Mouse (Mus musculus) olfactory bulb, adult 2 months (tissue): ENCODE data around the gene C1qtnf12. TPM values are rescaled to one million over a fixed set of nuclear protein-coding genes. Genes with fewer than 3 reads are reported as not detected.

Experiments used
- H3K27ac ChIP-seq: fragments of 200-500 bp; 2 replicates; pipeline ENCODE4 v1.5.1; 2012; ENCODE audit warnings: low read depth, low read length; ENCODE audit not compliant: insufficient read depth
- H3K4me1 ChIP-seq: fragments of 200-500 bp; 2 replicates; pipeline ENCODE4 v1.6.1; 2012; ENCODE audit warnings: low read length; ENCODE audit not compliant: control insufficient read depth, insufficient read depth
- H3K4me3 ChIP-seq: fragments of 200-500 bp; 2 replicates; pipeline ENCODE4 v1.5.1; 2012; ENCODE audit warnings: mild to moderate bottlenecking, low read depth, low read length, moderate library complexity; ENCODE audit not compliant: insufficient read depth
- CTCF ChIP-seq: fragments of 200-500 bp; IDR thresholded peaks from 2 replicates; pipeline ENCODE4 v1.5.1; 2012; ENCODE audit warnings: low read depth, mild to moderate bottlenecking, low read length, moderate library complexity; ENCODE audit not compliant: insufficient read depth
- POLR2A ChIP-seq: fragments of 200-500 bp; IDR thresholded peaks from 2 replicates; pipeline ENCODE4 v1.6.1; 2012; ENCODE audit warnings: mild to moderate bottlenecking, low read depth, low read length, moderate library complexity; ENCODE audit not compliant: insufficient read depth
- WGBS: fragments of 180-500 bp; shearing (Covaris S2); methylation state at CpG from one replicate; pipeline ENCODE4 v1.1.7; 2018; 5-methylcytosine and 5-hydroxymethylcytosine counted together
- polyA plus RNA-seq: library from polyadenylated mRNA; stranded (reverse); fragments of >200 nt; gene quantifications from 2 replicates; pipeline ENCODE4 v1.2.4, GENCODE M21; 2012; ENCODE audit warnings: low replicate concordance; ENCODE audit not compliant: missing spikeins, insufficient read depth, insufficient read length

C1qtnf12 gene
- polyA plus RNA-seq, 1 experiment = not detected

DNA sequence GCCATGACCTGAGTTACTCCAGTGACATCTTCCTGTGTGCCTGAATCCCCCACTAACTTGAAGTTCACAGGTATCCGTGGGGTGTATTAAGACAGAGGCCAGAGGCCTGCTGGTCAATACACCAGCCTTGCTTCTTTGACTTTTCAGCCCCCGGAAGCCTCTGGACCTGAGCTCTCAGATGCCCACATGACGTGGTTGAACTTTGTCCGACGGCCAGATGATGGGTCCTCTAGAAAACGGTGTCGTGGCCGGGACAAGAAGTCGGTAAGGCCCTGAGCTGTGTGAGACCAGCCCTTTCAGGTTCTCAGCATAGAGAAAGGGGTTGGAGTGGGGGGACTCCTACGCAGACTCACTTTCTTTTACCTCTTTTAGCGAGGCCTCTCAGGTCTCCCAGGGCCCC, 2.3 kb downstream of the C1qtnf12 start:
- no peak overlapping the region for H3K27ac ChIP-seq
- 94% methylated on average over 11 of the region's 11 CpGs for WGBS
- TF ChIP-seq POLR2A (no peak), CTCF (no peak)
- H3K4me3 ChIP-seq = no peak overlapping the region
- peaks cover 10% of the 10 kb centered on the region for H3K4me1 ChIP-seq

DNA sequence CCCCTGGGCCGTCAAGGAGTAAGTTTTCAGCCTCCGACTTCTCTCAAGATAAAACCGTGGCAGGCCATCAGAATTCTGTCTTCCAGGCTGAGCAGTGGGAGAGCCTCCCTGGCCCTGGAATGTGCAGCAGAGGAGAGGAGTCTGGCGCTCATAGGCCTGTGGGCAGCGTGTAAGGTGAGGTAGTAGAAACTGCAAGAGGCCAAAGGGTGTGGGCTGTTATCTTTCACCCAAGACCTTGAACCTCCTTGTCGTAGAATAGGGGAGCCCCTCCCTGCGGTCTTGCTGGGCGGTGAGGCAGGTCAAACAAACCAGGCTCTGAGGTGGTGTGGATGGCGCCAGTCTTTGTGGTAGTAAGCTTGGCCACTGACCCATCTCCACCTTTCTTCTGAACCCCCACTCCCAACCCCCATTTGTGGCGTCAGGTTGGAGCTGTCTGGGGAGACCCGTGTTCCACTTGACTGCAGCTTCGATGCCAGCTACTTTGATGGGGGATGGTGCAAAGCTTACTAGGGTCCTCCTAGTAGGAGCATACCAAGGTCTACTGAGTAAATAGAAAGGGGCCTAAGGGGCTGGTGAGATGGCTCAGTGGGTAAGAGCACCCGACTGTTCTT, 7.0 kb downstream of the C1qtnf12 start:
- TF ChIP-seq POLR2A = no peak
- no peak for TF ChIP-seq CTCF
- Histone ChIP-seq H3K4me3 (no peak overlapping the region), H3K27ac (no peak overlapping the region), H3K4me1 (no peaks in the 10 kb centered on the region)
- whole genome bisulfite sequencing = 90% methylated on average over 13 of the region's 13 CpGs

DNA sequence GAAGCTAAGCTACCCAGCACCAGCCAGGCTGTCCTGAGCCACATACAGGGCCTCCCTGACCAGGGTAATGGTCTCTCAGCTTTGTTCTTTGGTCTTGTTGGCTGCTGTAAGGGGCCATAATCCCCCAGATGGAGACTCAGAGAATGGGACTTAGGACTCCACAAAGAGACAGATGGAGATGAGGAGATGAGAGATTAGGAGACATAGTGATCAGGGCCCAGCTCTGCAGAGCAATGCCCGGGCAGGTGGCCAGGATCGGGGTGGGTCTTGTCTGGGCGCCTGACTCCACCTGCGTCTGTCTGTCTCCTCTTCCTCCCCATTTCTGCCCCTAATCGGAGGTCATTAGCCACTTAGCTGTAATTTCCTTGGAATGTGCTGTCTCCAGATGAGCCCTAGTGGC, 8.2 kb downstream of the C1qtnf12 start:
- WGBS = 81% methylated on average over 5 of the region's 5 CpGs
- TF ChIP-seq POLR2A (no peak), CTCF (no peak)
- no peak overlapping the region for H3K27ac ChIP-seq
- no peak overlapping the region for H3K4me3 ChIP-seq
- H3K4me1 ChIP-seq = no peaks in the 10 kb centered on the region

DNA sequence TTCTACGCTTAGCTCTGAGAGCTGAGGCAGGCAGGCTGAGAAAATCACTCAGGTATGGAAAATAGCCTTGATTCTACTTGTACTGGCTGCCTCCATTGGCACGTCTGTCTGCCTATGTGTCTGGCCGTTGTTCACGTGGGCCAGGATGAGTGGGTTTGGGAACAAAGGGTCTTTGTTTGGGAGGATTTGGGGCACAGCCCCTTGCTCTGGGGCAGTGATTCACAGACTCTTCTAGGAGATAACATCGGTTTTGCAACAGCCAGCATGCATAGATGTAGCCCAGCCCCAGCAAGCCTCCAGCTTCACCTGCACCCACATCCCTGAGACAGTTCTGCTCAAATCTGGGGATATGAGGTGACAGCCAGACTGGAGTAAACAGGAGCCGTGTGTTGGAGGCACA, 10.5 kb downstream of the C1qtnf12 start:
- H3K4me1 ChIP-seq = no peaks in the 10 kb centered on the region
- TF ChIP-seq POLR2A (no peak), CTCF (no peak)
- no peak overlapping the region for H3K4me3 ChIP-seq
- H3K27ac ChIP-seq = no peak overlapping the region
- WGBS = 60% methylated on average over 6 of the region's 6 CpGs

DNA sequence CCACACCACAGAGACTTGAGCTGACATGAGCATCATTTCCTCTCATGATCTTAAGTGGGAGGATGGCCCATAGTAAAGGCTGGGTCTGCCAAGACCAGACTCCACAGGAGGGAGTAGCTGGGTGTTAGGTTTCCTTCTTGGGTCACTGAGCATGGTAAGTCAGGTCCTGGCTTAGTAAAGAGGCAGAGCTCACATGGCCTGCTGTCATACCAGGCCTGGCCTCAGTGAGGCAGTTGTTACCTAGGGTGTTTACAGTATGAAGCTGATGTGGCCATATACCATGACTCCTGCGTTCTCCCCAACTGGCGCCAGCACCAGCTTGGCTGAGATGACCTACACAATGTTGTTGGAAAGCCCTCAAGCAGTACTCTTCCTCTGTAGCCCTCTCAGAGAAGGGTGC, 11.1 kb downstream of the C1qtnf12 start:
- H3K4me3 ChIP-seq = no peak overlapping the region
- 89% methylated on average over 2 of the region's 2 CpGs for WGBS

DNA sequence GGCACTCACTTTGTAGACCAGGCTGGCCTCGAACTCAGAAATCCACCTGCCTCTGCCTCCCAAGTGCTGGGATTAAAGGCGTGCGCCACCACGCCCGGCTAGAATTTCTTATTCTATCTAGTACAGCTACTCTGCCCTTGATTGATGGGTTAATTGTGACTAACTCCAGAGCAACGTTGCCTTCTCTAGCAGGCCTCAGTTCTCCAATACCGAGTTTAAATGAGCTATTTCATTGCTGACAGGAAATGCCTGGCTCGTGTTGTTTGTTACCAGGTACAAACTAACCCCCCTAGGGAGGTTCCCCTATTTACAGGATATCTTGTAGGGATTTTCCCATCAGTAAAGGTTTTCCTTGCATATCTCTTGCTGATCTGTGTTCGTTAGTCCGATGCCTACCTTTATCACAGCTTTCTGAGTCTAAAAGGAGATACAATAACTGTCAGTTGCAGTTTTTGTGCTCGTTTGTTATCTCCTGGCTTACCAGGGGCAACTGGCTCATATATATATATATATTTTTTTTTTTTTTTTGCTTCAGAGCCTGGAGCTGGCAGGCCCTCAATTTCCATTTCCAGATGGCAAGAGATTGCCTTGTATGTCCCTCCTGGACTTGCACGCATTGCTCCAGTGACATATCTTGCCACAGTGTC, 19.4 kb downstream of the C1qtnf12 start:
- Histone ChIP-seq H3K4me1 (no peaks in the 10 kb centered on the region), H3K4me3 (no peak overlapping the region), H3K27ac (no peak overlapping the region)
- TF ChIP-seq POLR2A (no peak), CTCF (no peak)
- 80% methylated on average over 12 of the region's 12 CpGs for WGBS

More for the DNA sequence above, 11.1 kb downstream of the C1qtnf12 start:
- H3K4me1 ChIP-seq = no peaks in the 10 kb centered on the region
- TF ChIP-seq CTCF (no peak), POLR2A (no peak)
- H3K27ac ChIP-seq = no peak overlapping the region

DNA sequence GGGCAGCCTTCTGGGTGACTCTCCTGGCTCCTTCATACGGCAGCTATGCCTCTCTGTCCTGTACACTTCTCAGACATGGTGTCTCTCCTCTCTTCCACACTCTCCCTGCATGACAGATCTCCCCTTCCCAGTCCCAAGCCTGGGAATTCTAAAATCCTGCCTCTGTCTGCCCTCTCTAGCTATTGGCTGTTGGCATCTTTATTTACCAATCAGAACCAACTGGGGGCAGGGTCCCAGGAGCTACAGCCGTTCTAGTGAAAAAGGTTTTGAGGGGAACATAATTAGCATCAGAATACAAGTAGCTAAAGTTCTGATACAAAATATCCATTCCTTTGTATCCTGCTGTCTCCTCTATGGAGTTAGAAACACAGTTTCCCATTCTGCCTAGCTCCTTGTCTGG, 21.7 kb downstream of the C1qtnf12 start:
- 16% methylated on average over 2 of the region's 2 CpGs for WGBS
- Histone ChIP-seq H3K4me3 (no peak overlapping the region), H3K4me1 (no peaks in the 10 kb centered on the region), H3K27ac (no peak overlapping the region)
- no peak for TF ChIP-seq POLR2A
- no peak for TF ChIP-seq CTCF

DNA sequence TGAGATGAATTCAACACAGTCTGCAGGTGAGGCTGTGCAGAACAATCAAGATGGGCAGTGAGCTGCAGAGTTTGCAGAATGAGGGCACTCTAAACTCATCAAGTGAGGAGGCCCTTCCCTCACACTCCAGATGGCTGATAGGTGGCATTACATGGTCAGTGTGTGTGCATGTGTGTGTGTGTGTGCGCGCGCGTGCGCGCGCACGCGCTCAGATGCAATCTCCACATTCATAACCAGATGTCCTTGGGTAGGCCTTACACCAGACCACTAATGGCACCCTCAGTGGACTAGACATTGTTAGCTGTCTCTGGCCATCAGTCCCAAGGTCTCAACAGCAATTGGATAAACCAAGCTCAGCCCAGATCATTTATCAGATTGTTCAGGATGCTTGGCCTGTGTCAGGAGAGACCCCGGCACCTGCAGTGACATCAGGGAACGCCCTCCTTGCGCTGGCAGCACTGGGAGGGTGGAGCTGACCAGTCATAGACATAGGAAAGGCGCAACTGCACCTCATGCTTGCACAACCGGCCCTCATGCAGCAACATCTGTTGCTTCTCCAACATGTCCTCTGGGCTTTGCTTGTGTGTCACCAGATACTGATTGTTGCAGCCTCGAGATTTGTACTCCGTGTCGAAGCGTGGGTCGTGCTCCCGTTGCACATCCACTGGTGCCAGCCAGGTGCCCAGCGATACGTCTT, 29.2 kb downstream of the C1qtnf12 start:
- H3K4me3 ChIP-seq = peak overlapping the region; percentile 73
- peaks cover 13% of the 10 kb centered on the region for H3K4me1 ChIP-seq
- H3K27ac ChIP-seq = no peak overlapping the region
- TF ChIP-seq POLR2A = no peak
- no peak for TF ChIP-seq CTCF
- 79% methylated on average over 22 of the region's 22 CpGs for WGBS

DNA sequence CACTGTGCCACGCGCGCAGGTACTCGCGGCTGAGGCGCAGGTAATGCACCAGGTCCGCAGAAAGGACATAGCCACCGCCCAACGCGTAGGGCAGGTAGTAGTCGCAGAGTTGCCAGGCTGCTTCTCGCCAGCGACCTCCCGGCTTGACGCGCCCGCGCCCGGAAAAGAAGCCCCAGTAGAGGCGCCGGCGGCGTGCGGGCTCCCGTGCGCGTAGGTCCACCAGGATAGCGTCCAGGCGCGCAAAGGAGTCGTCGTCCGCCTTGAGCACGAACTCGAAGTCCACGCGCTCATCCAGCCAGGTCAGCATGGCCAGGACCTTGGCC, 29.8 kb downstream of the C1qtnf12 start:
- Histone ChIP-seq H3K27ac (peak overlapping the region; percentile 83; the same call in 1 of the 2 replicates), H3K4me1 (peaks cover 13% of the 10 kb centered on the region), H3K4me3 (peak overlapping the region; percentile 73)
- TF ChIP-seq CTCF (no peak), POLR2A (no peak)
- WGBS = 22% methylated on average over 37 of the region's 37 CpGs
